Mouse (Mus musculus) G1E (cell line): ENCODE measurements around the gene Smyd2. TPM values are rescaled to one million over a fixed set of nuclear protein-coding genes. Genes with fewer than 3 reads are reported as not detected.

Source experiments
- ATAC-seq: 2 replicates; pipeline ENCODE4 v1.8.0; 2016; ENCODE audit warnings: mild to moderate bottlenecking; ENCODE audit not compliant: insufficient number of reproducible peaks, poor library complexity, low FRiP score, severe bottlenecking; ENCODE audit errors: extremely low read depth
- DNase-seq: peaks from one replicate; pipeline ENCODE4 v3.0.0; 2012; ENCODE audit warnings: low spot score
- H3K27me3 ChIP-seq: 2 replicates; pipeline ENCODE4 v1.6.1; 2012; ENCODE audit warnings: mild to moderate bottlenecking, low read length, inconsistent platforms; ENCODE audit not compliant: insufficient read depth
- H3K36me3 ChIP-seq: replicated peaks from 2 replicates; pipeline ENCODE3; 2012; ENCODE audit warnings: mild to moderate bottlenecking, inconsistent platforms
- H3K4me1 ChIP-seq: 2 replicates; pipeline ENCODE4 v1.6.1; 2012; ENCODE audit warnings: low read depth, low read length, inconsistent platforms, mixed read lengths; ENCODE audit not compliant: insufficient read depth
- H3K4me3 ChIP-seq: 2 replicates; pipeline ENCODE4 v1.5.1; 2012; ENCODE audit warnings: low read depth, mild to moderate bottlenecking, inconsistent platforms, low read length, moderate library complexity, mixed read lengths
- H3K9me3 ChIP-seq: replicated peaks from 2 replicates; pipeline ENCODE4 v1.6.1; 2012; ENCODE audit warnings: inconsistent platforms
- CTCF ChIP-seq: IDR thresholded peaks from 2 replicates; pipeline ENCODE4 v1.5.1; 2012; ENCODE audit warnings: low read depth, low read length, inconsistent platforms, mixed read lengths
- GATA1 ChIP-seq: IDR thresholded peaks from 2 replicates; pipeline ENCODE4 v1.6.1; 2012; ENCODE audit warnings: borderline replicate concordance, low read length, inconsistent platforms, mixed read lengths
- GATA2 ChIP-seq: IDR thresholded peaks from 2 replicates; pipeline ENCODE4 v1.6.1; 2012; ENCODE audit warnings: low read depth, low read length, inconsistent platforms, borderline replicate concordance
- POLR2AphosphoS5 ChIP-seq: IDR thresholded peaks from 2 replicates; pipeline ENCODE4 v1.6.1; 2012; ENCODE audit warnings: low read depth, low read length, inconsistent platforms; ENCODE audit not compliant: insufficient replicate concordance
- TAL1 ChIP-seq: conservative IDR thresholded peaks from 2 replicates; pipeline ENCODE4 v1.6.1; 2012; ENCODE audit warnings: low read depth, low read length, inconsistent platforms, mixed read lengths
- polyA plus RNA-seq: library from polyadenylated mRNA; stranded (reverse); fragments of >175 nt; gene quantifications from 2 replicates; pipeline ENCODE4 v1.2.3, GENCODE M21; 2012
- total RNA-seq, 2 experiments: library from RNA; stranded (forward) in 1 of 2; stranded (reverse) in 1 of 2; fragments of 200-1000 nt in 1 of 2; fragments of >200 nt in 1 of 2; fragmentation: Nextera tagmentation in 1 of 2; gene quantifications; 2 replicates each; pipeline ENCODE4 v1.2.3; 2014 to 2017

Gene Smyd2
- total and polyA plus RNA-seq, 3 experiments: not detected

- DNase-seq (no peak), ATAC-seq (no peak)
- TF ChIP-seq CTCF: no peak
- no peak for TF ChIP-seq GATA2
- no peak for TF ChIP-seq TAL1
- TF ChIP-seq GATA1: no peak
- TF ChIP-seq POLR2AphosphoS5: no peak
- Histone ChIP-seq H3K9me3 (peaks cover 84% of the 10 kb centered on the region), H3K4me1 (no peaks in the 10 kb centered on the region), H3K4me3 (no peak overlapping the region), H3K36me3 (no peaks in the 10 kb centered on the region), H3K27me3 (no peaks in the 10 kb centered on the region)
Observed at GRCm38 (mm10) chr1:189833351-189833750, 88.8 kb downstream of the Smyd2 start.

- no peaks in the 10 kb centered on the region for H3K4me1 ChIP-seq
- H3K4me3 ChIP-seq: no peak overlapping the region
- H3K9me3 ChIP-seq: peaks cover 76% of the 10 kb centered on the region
- DNase-seq (no peak), ATAC-seq (no peak)
- no peaks in the 10 kb centered on the region for H3K27me3 ChIP-seq
- TF ChIP-seq GATA2 (no peak), TAL1 (no peak), POLR2AphosphoS5 (no peak), CTCF (no peak), GATA1 (no peak)
- H3K36me3 ChIP-seq: no peaks in the 10 kb centered on the region
Observed at GRCm38 (mm10) chr1:189830797-189831232, 91.3 kb downstream of the Smyd2 start.

Other genes with a start within 250 kb of the Smyd2 start
- gene Cenpf, start 234.3 kb downstream of the Smyd2 start, total RNA-seq (2014; fragmentation: Nextera tagmentation): 92.3 and 115 TPM in 2 replicates
- 42.3 and 43.9 TPM in 2 replicates for gene Cenpf, start 234.3 kb downstream of the Smyd2 start, total RNA-seq (2017)
- 3.6 and 4.6 TPM in 2 replicates for gene Cenpf, start 234.3 kb downstream of the Smyd2 start, polyA plus RNA-seq
- not detected in 2 replicates for gene Ptpn14, start 194.1 kb downstream of the Smyd2 start, total RNA-seq (2014; fragmentation: Nextera tagmentation)
- 0.11 and 0.17 TPM in 2 replicates for gene Ptpn14, start 194.1 kb downstream of the Smyd2 start, total RNA-seq (2017)
- not detected in 2 replicates for gene Ptpn14, start 194.1 kb downstream of the Smyd2 start, polyA plus RNA-seq
- gene Prox1, start 248.4 kb upstream of the Smyd2 start, total RNA-seq (2014; fragmentation: Nextera tagmentation): not detected in 2 replicates
- 0.05 and 0.12 TPM in 2 replicates for gene Prox1, start 248.4 kb upstream of the Smyd2 start, total RNA-seq (2017)
- not detected in 2 replicates for gene Prox1, start 248.4 kb upstream of the Smyd2 start, polyA plus RNA-seq